Mouse (Mus musculus) retina, embryonic 14.5 days (tissue): ENCODE measurements around the gene Miga2.

Experiments used
- DNase-seq: peaks from one replicate; pipeline ENCODE4 v3.0.0-alpha.2; 2015; ENCODE audit warnings: low spot score

Gene Miga2

DNA sequence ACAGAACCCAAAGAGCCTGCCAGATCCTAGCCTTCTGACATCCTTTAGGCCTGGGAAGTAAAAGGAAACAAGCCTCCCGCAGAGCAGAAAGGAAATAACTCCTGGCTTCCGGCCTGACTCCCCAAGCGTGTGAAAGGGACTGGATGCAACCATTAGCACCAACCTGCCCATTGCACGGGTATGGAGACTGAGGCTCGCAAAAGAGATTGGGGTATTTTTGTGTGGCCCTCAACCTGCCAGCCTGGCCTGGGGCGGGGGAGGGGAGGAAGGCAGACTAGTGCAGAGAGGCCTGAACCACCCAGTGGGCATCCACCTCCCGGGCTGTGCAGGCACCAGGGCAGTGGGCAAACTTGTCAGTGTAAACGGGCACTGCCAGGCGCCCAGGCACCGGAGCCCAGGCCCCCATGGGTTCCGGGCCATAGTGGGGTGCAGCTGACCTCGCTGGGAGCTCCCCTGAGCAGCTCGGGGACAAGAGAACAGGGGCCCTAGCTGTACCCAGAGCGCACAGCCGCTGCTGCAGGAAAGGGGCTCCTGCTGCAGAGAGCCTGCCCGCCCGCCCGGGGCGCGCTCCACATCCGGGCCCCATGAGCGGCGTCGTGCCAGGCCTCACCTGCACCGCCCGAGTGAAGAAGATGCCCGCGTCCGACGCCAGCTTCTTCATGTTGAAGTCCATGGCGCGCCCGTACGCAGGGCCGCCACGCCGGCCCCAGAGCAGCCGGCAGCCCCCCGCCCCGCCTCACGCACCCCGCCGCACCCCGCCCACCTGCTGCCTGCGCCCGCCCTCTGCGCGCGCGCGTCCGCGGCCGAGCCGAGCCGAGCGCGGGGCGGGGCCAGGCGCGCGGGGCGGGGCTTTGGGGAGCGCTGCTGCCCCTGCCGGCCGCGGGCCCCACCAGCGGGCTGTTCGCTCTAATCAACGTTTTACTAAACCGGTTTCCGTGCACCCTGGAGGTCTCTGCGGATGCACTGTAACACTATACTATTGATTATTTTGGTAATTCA lies 5.2 kb upstream of the Miga2 start, which contains the start of gene Sh3glb2:
Gene Sh3glb2, minus strand, starts transcription at position 805 of the 999 bp plus-strand sequence.
- peak; percentile 92 for DNase-seq

DNA sequence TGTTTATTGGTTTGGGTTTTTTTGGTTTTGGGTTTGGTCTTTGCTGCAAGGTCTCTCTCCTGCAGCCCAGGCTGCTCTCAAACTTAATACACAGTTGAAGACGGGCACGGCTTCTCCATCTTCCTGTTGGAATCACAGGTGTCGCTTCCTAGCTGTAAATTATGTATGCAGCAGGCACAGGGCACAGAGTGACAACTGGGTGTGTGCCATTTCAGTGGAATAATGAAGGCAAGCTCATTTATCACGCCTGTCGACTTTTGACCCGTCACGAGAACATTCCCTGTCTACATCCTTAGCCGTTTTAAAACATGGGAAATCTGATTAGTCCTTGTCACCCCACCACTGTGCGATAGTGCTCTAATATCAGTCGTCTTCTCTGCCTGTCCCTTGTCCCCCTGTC lies 3.4 kb upstream of the Miga2 start:
- DNase-seq: no peak

DNA sequence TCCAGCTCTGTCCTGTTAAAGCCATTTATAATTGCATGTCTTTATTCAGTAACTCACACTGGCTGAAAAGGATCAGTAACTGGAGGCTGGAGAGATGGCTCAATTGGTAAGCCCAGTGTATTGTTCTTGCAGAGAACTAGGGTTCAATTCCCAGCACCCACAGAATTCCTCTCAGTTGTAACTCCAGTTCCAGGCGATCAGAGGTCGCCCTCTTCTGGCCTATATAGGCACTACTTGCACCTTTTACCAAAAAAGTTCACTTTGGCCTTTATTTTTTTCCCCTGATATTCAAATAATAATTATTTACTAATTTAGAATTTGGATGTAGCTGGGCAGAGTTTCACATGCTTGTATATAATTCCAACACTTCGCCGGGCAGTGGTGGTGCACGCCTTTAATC lies 1.2 kb upstream of the Miga2 start:
- DNase-seq: no peak

DNA sequence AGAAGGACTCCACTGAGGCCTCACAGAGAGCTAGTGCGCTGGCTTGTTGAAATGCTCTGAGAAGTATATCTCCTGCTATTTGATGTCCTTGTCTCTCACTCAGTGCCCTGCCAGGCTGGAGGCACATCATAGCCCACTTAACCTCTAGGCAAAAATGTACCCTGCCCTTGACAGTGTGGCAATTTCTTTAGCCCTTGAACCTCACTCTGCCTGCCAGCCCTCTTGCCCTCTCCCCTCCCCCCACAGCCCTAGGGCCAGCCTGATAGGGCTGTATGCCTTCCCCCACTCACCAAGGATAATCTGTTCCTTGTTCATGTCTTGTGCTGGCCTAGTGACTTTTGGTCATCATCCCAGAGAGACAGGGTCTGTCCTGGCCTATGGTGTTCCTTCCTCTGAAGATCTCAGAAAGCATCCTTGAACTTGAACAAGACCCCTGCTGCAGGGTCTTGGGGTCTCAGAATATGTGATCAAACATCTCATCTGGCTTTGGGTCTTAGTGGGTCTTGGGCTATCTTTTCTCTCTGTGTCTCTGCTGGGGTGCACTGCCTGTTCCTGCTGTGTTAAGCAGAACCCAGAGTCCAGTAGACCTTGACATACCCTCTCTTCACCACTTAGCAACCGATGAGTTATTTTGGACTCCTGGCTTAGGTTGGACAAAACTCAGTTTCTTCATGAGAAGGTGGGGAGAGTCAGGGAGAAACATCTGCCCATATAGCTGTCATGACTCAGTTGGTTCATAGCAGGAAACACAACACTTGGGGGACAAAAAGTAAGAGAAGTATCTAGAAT lies 1.4 kb downstream of the Miga2 start:
- no peak for DNase-seq

DNA sequence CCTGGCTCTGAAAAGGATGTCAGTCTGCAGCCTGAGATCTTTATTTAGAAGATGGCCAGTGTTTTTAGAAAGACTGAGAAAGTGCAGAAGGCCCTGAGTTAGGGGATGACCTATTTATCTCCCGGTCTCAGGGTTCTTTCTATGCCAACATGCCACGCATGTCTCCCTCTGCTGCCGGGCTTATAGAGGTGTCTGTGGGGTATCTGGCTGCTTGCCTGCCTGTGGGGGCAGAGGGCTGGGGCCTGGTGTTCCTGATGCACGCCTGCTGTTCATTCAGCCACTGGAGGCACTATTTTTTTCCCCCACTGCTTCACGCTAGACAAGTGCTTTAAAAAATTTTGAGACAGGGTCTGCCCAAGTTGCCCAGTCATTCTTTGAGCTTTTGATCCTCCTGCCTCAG lies 2.2 kb downstream of the Miga2 start:
- no peak for DNase-seq

DNA sequence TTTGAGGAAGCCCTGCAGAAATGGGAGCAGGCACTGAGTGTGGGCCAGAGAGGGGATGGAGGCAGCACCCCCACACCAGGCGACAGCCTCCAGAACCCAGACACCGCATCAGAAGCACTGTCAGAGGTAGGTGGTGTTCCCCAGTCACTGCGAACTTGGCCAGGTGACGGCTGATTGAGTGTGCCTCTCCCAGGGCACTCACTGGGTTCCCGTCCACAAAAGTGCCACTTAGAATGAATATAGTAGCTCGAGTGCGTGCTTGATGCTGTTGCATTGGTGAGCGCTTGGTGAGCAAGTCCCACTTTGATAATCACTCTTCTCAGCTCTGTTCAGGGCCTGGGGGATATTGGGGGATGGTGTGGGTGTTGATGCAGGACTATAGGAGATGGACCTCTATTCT lies 7.5 kb downstream of the Miga2 start:
- DNase-seq: no peak

DNA sequence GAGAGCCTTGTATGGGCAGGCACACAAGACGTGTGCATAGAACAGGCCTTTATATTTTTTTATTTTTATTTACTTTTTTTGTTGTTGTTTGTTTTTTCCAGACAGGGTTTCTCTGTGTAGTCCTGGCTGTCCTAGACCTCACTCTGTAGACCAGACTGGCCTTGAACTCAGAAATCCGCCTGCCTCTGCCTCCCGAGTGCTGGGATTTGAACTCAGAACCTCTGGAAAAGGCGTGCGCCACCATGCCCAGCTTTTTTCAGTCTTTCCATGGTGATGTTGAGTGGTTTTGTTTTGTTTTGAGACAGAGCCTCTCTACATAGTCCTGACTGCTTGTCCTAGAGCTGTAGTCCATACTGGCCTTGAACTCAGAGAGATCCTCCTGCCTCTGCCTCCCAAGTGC lies 8.7 kb downstream of the Miga2 start:
- DNase-seq: no peak

DNA sequence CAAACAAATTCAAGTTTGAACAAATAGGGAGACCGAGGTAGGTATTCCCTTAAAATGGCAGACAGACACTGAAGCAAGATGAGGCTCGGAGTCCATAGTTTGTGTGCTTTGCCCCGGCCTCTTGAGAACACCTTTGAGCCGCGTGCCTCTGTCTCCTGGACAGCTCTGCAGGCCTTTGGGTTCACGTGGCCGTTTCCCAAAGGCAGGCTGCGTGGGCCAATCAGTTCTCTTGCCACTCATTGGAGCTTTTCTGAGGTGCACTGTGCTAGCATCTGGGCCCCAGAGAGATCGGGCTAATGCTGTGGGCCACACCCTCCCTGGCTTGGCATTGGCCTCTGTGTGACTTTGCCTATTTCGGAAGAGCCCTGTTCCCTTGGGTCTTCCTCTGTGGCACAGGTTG lies 11.9 kb downstream of the Miga2 start:
- DNase-seq: no peak

DNA sequence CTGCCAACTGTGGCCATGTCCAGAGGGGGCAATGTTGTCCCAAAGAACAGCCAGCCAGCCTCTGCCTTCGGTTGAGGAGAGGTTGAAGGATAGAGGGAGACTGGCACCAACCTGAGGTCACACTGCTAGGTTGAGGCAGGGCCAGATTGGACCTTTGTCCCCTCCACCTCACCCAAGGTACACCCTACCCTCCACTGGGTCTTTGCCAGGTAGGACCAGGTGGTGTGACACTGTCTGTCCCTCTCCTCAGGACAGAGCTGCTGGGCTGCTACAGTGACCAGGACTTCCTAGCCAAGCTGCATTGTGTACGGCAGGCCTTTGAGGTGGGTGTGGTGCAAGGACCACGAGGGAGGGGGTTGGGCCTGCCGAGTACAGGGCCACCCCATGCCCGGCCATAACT lies 13.7 kb downstream of the Miga2 start:
- no peak for DNase-seq

DNA sequence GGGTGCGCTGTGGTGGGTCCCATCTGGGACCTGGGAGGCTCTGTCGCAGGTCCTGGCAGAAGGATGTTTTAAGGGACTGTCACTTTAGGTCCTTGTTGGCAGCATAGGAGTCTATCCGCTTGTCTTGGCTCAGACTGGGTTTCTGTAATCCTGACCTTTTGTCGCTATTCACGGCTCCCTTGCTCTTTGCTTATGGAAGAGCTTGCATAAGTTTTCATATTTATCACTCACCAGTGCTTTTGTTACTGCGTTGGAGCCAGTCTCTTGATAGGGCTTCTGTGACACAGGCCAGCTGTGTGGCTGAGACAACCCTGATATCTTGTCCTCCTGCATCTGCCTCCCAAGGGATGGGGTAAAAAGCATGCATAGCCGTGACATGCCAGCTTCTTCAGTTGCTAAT lies 15.3 kb downstream of the Miga2 start:
- no peak for DNase-seq

DNA sequence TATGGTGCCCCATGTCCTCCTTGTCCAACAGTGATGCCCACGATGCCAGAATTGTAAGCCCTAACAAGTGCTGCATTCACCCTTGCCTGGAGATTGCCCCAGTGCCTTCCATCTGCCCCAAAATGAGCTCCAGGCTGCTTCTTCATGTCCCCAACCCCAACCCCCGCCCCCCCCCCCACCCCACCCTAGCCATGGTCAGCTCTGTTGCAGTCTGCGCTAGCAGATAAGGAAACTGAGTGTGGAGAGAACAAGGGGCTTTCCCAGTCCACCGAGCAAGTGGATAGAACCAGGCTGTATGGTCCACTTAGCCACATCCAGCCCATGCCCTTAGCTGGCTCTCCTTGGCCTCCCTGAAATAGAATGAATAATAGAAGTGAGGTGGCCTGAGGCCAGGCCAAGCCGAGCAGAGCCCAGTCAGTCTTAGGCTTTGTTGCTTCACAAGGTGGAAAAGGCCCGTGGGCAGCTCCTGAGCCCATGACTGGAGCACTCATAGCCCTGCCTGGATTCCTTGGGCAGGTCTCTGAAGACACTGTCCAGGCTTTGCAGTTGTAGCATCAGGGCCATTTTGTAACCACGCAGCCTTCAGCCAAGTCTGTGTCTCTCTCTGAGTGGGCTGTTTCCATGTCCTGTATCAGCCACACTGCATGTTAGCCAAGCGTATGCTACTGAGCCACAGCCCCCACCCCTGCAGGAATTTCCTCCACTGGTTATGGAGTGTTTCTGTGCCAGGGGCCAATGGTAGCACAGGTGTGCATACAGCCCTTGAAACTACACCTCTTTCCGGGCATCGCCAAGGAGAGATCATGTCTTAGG lies 16.7 kb downstream of the Miga2 start:
- DNase-seq: no peak

DNA sequence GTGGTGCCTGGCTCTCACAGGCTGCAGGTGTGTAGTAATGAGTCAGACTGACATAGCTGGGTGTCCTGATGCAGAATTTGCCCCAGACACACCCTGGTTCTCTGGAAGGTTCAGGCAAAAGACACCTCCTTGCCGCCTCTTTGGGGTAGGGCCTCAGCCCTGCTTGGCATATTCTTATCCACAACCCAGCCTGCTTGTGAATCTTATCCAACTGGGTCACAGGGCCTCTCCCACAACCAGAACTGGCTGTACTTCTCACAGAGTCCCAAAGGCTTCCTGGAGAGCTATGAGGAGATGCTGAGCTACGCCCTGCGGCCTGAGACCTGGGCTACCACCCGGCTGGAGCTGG lies 17.3 kb downstream of the Miga2 start:
- no peak for DNase-seq

DNA sequence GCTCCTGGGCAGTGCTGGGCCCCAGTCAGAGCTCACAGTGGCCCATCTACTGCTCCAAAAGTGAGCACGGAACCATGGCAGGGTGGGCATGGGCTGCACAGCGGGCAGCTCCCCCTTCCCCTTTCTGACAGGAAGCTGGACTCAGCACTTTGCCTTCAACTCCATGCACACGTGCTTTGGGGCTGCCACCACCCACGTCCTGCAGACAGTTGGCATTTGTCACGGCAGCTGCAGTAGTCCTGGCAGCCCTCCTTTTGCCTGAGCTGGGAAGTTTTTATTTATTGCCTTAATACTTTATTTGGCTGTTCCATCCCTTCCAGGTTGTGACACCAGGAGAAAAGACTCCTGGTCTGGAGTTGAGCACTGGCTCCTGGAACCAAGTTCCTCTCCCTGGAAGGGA lies 20.8 kb downstream of the Miga2 start:
- DNase-seq: no peak

DNA sequence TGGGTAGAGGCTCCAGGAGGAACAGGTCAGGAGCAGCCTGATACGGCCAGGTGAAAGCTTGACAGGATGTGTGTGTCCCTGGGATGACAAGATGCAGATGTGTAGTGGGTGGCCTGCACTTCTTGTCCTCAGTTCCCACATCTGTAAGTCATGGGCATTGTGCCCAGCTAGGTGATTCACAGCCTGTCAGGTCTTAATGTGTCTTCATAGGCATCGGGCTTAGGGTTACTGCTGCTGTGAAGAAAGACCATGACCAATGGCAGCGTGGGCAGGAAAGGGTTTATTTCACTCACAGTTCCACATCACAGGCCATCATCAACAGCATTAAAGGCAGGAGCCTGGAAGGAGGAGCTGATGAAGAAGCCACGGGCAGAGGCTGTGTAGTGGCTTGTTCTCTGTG lies 21.6 kb downstream of the Miga2 start:
- DNase-seq: no peak

DNA sequence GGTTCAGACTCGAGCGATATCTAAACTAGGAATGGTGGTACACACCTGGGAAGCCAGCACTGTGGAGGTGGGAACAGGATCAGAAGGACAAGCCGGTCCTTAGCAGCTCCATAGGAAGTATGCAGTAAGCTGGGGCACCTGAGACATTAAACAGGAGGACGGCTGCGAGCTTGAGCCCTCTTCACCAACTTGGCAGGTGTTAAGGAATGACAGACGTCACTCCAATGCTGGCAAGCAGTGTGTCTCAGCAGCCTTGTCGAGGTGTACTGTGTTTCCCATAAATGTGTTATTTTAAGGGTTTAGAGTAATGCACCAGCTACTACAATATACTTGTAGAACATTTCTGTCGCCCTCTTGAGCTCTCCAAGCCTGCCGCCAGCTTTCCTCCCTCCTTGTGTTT lies 22.9 kb downstream of the Miga2 start:
- no peak for DNase-seq

DNA sequence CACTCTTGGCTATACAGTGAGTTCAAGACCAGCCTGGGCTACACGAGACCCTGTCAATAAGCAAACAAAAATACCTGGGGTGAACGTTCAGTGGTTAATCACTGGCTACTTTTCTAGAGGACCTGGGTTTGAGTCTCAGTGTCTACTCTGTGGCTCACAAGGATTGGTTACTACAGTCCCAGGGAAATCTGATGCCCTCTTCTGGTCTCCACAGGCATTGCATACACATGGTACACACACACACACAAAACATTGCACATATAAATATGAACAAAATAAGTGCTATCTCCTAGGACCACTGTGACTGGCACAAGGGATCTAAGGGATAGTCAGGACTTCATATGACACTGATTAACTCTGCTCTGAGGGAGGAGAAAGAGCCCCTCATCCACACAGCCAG lies 25.0 kb downstream of the Miga2 start:
- DNase-seq: no peak

DNA sequence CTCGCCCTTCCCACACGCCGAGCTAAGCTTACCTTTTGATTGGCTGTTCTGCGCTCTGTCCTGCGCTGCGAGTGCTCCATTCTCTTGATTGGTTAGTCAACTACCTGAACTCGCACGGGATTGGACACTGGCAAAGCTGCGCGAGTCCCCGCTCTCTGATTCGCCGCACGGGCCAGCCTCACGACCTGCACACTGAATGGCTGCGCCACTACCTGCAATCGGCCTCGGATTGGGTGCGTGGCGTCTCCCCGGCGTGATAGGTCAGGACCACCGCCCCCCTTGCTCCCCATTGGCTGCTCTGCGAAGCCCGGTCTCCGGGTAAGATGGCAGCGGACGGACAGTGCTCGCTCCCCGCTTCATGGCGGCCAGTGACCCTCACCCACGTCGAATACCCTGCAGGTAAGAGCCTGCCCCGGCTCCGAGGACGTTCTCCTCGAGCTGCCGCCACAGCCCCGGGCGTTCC lies 28.1 kb downstream of the Miga2 start, which contains the start of gene Dolpp1:
Gene Dolpp1, plus strand, starts transcription at position 141 of the 463 bp plus-strand sequence.
- peak; percentile 98 for DNase-seq

DNA sequence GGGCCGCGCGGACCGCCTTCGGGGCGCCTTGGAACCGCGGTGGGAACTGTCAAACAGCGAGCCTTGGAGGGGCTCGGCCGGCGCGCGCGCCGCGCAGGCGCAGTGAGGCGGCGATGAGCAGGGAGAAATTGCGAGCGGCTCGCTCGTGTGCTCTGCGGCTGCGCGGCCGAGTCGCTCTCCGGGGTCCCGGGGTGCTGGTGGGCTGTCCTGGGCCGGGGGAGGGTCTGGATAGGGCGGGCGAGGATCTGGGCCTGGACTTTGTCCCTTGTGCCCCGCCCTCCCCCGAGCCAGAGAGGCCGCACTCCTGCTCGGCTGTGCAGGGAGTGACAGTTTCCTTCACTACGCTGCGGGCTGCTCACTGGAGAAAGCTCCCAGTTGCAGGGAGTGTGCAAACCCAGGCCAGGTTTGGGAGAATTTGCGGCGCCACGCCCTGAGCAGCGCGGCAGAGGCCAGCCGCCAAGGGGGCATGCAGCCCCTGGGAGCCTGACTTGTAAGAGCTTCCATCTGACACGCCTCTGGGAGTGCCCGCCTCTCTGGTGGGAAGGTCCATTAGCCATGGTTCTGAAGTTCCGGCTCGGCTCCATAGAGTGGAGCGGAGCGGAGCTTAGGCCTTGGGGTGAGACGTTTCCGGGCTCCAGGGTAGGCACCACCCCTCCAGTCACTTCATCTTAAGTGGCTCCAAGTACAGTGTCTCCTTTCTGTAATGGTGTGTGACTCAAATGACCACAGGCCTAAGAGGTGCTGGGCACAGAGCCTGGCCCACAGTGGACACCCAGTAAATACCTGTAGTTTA lies 28.7 kb downstream of the Miga2 start:
- peak; percentile 91 for DNase-seq

DNA sequence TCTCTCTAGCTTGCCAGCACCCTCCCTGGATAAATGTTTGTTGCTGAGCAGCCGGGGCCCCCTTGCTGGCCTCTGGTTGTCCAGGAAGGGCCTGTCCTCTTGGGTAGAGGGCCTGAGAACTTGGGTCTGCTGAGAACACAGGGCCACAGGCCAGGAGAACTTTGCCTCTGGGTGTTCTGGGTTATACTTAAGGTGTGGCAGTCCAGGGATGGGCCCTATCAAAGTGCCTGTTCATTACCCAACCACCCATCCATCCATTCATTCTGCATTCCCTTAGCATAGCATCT lies 29.3 kb downstream of the Miga2 start:
- DNase-seq: no peak

DNA sequence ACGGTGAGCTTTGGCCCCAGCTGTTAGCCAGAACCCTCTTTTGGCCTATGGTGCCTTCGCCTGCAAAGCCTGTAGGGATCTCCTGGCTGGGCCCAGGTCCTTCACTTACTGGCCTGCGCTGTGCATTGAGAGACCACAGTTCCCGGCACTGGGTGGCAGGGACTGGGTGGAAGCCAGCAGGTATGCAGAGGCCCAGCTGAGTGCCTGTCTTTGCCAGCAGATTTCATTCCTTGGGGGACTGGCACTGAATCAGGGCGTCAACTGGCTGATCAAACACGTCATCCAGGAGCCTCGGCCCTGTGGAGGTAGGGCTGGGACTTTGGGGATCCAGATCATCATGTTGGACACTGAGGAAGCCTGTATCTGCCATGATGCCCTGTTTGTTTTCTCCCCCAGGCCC lies 31.7 kb downstream of the Miga2 start:
- no peak for DNase-seq

DNA sequence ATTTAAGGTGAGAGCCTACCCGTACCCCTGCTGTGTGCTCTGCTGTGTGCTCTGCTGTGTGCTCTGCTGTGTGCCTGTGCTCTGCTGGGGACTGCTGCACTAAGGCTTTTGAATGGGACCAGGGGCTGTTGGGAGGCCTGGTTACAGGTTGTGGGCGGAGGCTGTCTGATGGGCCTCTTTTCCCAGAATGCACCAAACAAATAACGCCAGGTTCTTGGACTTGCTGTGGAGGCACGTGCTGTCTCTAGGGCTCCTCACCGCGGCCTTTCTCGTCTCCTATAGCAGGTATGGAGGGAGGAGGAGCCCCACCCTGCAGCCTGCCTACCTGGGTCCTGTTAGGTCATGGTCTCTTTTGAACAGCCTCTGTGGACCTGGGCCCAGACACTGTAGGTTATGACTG lies 32.2 kb downstream of the Miga2 start:
- no peak for DNase-seq
